Mouse (Mus musculus) embryo, embryonic 11.5 days (tissue): ENCODE results near the gene Hnrnpr.

Experiments used
- DNase-seq: peaks from one replicate; pipeline ENCODE4 v3.0.0-alpha.2; 2012; ENCODE audit warnings: low read depth, low spot score

Hnrnpr gene

DNA sequence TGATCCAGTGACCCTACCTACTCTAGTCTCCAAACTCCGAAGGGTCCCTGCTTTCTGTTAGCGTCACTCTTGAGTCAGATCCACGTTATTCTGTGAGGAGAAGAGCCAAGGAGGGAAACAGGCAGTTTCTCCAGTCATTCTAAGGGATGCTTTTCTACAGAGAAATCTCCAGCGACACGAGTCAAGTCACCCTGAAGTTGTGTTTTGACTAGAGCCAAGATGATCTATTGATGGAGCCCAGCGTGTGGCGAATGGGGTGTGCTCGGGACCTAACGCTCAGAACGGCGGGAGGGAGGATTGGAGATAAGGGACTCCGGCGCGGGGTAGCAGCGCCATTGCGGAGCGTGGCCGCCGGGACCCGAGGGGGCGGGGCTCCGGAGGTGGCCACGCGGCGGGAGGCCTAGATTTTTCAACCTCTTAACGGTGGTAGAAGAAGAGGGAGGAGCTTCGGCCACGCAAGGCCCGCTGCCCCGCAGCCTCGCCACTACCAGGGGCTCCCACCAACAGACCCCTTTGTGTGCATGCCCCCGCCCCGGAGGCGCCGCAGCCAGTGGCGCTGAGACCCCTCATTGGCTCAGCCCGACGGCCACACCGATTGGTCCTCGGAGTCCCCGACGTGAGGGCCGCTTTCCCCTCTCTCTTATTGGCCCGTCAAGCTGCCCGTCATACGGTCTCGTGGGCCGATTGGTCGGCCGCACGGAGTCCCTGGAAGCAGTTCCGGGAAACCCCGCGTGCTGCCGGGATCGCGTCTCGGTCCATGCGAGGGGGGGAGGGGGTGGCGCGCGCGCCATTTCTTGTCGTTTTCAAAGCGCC lies at the start of gene Hnrnpr:
Gene Hnrnpr (plus strand): TSS at position 714 of the 813 bp plus-strand sequence.
- peak; percentile 99 for DNase-seq

DNA sequence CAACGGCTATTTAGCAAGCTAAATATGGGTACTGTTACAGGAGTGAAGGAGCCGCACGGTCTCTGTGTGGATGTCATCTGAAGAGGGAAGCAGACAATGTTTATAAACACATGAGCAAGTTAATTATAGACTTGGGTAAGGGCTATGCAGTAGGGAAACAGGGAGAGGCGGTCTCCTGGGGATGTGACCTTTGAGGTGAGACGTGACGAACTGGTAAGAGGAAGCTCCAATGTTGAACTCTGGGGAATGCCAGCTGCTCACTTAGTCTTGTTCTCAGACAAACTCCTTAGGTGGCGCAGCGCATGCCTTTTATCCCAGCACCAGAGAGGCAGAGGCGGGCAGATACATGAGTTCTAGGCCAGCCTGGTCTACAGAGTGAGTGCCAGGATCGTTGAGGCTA lies 48.8 kb upstream of the Hnrnpr start:
- DNase-seq = no peak

DNA sequence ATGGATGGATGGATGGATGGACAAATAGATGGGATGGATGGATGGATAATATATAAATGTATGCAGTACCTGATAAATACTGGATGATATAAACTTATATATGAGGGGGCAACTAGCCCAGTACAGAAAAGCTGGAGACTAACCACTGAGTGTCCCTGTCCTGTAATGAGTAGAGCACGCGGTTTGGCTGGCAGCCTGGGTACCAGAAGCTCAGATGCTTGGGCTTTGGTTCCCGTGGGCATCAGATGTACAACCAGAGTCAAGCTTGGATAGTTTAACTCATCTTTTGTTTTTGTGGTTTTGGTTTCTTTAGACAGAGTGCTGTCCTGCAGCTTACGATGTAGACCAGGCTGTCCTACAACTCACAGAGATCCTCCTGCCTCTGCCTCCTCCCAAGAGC lies 47.2 kb upstream of the Hnrnpr start:
- no peak for DNase-seq

DNA sequence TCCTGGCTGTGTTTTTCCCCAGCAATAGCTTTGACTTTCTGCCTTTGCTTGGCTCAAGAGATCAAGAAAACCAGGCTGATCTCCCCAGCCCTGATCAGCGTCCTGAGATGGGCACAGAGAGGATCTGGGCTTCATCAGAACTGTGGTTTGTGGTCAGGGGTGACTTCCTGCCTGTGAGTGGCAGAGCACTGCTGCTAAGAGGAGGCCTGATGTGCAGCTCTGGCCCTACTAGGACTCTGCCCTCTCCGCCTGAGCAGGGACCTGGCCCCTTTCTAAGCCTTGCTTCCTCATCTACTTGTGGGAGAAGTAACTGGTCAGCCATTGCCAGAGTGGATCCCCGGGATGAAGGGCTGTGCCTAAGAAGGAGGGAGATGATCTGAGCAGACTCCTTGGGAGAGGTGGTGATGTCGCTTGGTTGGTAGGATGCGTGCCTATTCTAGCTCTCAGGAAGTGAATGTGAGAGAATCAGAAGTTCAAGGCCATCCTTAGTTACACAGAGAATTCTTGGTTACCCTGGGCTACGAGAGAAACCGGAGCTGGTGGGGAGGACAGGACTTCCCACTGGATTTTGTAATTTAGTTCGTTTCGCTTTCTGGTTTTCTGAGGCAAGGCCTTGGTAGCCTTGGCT lies 43.9 kb upstream of the Hnrnpr start:
- DNase-seq = no peak

DNA sequence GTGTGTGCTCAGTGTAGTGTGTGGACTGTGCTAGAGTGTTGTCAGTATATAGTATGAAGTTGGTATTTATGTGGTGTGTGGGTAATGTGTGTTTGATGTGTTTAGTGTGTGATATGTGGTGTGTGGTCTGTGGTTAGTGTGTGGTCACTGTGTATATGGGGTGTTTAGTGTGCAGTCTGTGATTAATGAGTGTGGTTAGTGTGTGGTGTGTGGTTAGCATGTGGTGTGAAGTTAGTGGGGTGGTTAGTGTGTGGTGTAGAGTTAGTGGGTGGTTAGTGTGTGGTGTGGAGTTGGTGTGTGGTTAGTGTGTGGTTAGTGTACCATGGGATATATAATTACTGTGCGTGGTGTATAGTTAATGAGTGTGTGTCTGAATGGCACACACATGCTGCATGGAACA lies 41.8 kb upstream of the Hnrnpr start:
- DNase-seq = no peak

DNA sequence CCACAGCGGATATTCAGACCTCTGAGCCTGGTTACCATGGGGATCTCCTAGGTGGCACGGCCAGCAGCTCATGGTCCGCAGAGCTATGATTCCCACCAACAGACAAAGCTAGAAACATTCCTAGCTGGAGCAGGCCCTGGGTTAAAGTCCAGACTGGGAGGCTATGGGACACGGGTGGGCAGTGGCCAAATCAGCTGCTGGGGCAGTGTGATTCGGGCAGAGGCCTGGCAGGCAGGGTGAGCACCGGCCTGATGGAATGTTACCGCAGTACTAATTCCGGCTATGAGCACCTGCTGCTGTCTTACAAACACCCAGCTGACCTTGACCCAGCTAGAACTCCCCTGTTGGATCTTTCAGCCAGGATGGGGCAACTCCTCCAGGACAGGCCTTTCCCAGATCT lies 40.1 kb upstream of the Hnrnpr start:
- DNase-seq = no peak

DNA sequence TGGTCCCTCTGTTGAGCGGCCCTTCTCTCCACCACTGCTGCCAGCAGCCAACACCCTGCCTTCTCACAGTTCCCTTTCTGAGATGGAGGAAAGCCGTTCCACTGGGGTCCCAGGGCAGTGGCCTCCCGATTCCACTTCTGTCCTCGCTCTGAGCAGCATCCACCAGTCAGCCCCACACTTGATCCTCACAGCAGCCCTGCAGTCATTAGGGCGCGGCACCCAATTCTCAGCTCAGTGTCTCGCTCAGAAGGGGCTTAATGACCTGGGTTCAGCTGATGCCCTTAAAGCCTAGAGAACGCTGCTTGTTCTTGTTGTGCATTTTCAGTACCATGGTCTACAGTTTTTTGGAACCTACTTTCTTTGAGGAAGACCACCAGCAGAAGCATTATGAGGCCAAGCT lies 29.6 kb upstream of the Hnrnpr start:
- no peak for DNase-seq

DNA sequence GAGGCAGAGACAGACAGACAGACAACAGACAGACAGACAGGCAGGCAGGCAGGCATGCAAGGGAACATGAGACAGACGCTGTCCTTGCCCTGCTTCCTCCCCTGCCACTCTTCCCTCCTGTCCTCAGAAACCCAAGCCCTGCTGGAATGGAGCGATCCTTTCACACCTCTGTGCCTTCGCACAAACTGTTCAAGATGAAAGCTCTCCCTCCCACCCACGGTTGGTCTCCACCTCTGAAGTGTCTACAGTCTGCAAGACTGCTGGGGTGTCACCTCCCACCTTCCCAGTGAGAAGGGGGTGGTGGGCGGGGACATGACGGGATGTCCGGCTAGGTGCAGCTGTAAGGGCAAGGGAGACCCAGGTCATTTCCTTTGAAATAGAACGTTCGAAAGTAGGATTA lies 29.1 kb upstream of the Hnrnpr start:
- DNase-seq = no peak

DNA sequence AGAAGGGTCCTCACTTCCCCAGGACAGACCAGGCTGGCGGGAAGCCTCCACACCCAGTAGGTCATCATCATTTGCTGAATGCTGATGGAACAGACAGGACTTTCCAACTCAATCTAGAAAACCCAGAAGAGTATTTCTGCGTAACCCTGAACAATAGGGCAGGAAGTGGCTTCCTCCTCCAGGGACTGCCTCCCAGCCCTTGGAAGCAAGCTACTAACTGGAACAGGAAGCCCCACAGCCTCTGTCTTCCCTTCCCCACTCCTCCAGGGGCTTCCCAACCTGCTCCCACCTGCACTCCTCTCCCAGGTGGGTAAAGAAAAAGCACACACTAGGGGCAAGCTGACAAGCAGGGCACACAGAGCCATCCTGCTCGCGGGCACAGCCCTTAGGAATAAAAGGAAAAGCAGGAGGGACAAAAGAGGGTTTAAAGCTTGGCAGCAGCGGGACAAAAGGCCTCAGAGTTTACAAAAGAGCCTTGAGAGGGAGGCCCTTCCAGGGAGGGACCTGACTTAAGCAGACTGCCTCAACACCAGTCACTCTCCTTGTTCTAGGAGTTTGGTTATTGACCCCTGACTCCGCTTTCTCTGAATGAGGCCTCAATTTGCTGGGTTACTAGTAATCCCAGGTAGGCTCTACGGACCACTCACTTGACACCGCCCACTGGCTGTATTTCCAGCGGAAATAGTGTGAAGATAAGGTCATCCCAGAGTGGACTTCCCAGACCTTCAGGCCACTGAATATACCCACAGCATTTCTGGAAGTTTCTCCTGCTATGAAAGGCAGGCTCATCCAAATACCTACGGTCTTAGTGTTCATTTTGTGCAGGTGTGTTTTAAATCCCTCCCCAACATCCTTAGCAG lies 27.9 kb upstream of the Hnrnpr start:
- DNase-seq = no peak

DNA sequence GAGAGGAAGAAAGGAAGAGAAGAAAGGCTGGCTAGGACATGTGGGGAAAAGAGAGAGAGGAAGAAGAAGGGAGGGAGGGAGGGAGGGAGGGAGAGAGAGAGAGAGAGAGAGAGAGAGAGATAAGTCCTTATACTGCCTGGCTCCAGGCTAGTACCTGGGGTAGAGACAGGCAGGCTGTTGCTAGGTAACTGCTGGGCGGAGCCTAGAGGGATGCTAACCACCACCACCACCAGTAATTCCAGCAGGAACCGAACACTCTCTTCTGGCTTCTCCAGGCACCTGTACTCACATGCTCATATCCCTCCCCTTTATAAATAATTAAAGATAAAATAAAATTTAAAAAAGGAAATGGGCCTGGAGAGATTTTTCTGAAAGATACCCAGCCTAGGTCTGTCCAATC lies 27.0 kb upstream of the Hnrnpr start:
- DNase-seq = no peak

DNA sequence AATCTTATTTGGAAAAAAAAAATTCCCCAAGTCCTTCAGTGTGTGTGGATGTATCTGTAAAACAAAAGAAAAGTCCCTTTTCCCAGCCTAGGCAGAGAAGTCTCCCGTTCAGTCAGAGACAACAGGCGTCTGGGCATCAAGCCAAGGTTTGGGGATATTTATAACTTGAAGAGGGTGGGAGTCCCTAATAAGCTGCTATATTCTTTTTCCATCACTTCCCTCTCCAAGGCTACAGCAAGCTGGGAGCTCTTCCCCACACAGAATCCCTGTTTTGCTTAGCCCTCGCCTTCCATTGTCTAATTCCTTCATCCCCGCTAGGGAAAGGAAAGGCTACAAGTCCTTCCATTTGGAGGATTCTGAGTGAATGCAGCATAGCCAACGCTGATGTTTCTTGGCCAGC lies 26.3 kb upstream of the Hnrnpr start, which contains the start of gene Zfp46:
Gene Zfp46 (plus strand): TSS at position 229 of the 400 bp plus-strand sequence.
- DNase-seq = no peak

DNA sequence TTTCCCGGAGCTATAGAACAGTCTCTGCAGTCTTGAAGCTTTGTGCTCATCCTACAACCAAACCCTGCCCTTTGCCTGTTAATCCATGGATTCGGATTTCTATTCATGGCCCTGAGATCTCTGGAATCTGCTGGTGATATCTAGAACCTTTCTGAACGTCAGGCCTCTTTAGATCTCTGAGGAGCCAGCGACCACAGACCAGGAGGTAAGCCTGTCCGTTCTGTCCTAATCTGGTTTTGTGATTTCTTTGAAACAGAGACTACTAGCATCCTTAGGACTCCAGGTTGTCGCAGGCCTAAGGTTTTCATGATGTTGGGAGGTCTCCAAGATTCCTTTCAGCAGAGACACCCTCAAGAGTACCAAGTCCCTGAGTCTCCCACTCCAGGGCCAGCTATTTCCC lies 25.9 kb upstream of the Hnrnpr start:
- DNase-seq = no peak

DNA sequence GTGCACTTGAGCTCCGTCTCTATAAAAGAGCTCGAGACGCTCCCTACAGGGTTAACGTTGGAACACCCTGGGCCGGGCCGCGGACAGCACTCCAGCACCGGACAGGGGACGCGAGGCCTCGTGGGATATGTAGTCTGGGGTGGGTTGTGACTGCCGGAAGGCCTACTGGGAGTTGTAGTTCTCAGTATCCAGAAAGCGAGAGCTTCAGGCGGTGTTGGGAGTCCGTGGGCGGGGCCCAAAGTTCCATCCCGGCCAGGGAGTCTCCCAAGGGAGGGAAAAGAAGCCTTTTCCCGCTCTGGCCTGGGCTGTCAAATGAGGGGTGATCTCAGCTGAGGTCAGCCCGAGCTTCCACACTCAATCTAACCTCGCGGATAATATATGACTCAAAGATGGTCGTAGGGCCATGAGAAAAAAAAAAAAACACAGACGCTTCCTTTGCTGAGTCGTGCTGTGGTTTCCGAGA lies 25.4 kb upstream of the Hnrnpr start:
- peak; percentile 90 for DNase-seq

DNA sequence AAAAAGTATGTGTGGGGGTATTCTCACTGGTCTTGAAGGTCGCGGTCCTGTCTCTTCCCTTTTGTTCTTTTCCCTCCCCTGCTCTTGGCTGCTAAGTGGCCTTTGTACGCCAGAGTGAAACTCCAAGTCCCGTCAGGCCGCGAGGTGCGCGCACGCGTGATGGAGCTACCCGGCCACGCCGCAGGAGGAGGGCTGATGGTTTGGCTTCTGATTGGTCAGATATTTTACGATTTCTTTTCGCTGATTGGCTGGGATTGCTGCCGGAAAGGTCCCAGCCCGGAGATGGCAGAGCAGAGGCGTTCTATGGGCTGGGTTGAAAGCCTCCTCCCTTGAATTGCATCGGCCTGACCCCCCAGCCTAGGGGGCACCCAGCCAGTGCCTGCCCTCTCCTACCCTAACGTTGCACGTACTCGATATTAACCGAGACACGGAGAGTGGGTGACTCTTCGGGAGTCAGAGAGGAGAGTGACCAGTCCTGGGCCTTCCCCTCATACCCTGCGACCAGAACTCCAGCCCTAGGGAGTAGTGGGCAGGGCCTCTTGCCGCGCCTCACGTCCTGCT lies 24.9 kb upstream of the Hnrnpr start:
- DNase-seq = peak; percentile 94

DNA sequence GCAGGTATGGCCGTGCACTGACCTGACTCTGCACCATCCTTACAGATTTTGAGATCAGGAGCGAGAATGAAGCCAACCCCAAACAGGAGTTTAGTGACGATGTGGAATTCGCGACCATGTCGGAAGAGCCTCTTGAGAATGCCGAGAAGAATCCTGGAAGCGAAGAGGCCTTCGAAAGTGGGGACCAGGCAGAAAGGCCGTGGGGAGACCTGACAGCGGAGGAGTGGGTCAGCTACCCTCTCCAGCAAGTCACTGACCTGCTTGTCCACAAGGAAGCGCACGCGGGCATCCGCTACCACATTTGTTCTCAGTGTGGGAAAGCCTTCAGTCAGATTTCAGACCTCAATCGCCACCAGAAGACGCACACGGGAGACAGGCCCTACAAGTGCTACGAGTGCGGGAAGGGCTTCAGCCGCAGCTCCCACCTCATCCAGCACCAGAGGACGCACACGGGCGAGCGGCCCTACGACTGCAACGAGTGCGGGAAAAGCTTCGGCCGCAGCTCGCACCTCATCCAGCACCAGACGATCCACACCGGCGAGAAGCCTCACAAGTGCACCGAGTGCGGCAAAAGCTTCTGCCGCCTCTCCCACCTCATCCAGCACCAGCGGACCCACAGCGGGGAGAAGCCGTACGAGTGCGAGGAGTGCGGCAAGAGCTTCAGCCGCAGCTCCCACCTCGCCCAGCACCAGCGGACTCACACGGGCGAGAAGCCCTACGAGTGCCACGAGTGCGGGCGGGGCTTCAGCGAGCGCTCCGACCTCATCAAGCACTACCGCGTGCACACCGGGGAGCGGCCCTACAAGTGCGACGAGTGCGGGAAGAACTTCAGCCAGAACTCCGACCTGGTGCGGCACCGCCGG lies 20.6 kb upstream of the Hnrnpr start:
- no peak for DNase-seq

DNA sequence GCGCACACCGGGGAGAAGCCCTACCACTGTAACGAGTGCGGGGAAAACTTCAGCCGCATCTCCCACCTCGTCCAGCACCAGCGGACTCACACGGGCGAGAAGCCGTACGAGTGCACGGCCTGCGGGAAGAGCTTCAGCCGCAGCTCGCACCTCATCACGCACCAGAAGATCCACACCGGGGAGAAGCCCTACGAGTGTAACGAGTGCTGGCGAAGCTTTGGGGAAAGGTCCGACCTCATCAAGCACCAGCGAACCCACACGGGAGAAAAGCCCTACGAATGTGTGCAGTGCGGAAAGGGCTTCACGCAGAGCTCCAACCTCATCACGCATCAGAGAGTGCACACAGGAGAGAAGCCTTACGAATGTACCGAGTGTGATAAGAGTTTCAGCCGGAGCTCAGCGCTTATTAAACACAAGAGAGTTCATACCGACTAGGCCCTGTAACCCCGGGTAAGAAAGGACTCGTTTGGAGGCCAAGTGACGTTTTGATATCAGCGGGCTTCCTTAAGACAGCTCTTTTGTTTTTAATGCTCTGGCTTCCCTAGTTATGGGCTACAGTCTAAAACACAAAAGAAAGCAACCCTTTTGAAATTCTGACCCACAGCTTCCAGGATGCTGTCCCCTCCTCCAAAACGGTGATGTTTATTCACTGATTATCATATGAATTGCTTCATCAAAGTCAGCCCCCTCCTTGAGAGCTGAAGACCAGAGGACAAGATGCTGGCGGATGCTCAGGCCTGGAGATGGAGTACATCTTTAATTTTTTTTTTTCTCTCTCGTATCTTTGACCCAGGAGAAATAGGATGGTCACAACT lies 19.8 kb upstream of the Hnrnpr start:
- no peak for DNase-seq

DNA sequence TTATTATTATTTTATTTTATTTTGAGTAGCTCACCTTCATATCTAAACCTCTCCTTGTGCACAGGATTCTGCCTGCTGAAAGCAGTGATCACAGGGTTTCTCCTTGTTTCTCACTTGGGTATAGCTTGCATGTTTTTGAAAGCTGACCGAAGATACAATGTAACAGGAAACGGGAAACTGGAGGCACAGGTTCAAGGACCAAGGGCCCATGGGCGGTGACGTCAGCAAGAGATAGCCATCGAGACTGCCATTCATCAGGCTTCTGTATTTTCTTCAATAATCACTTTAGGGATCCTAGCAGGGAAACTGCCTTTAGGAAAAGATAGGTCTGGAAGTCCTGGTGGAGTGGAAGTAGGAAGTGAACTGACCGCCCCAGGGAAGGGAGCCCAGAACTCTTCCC lies 19.1 kb upstream of the Hnrnpr start:
- no peak for DNase-seq

DNA sequence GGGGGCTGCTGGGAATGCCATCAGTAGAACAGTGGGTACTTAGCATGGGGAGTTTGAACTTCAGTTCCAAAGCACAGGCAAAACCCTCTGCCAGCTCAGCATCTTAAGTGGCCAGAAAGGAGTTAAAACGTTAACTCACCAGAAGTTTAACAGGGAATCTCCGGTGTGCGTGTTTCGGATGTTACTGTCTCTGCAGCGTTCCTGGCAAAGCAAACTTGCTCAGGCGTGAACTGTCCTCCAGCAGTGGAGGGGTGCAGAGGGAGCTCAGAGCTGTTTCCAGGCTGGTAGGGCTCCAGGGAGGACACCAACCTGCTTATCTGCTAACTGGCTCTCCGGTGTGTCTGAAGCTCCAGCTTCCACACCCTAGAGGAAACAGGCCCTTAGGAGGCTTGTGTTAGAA lies 14.8 kb upstream of the Hnrnpr start:
- DNase-seq = no peak

DNA sequence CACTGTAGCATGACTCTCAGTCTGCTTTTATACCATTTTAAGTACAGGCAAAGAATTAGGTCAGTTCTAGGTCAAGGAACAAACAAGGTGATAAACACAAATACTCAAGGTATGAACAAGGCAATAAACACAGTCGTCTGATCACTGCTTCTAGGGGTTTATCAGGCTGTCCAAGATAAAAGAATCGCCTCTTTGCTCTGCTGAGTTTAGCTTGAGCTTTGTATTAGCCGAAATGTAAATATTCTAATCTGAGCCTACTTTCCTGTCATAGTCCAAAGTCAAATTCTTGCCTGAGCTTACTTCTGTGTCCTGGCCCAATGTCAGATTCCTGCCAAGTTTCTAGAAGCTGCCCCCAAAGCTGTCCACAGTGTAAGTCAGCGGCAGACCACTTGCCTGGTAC lies 8.3 kb upstream of the Hnrnpr start:
- DNase-seq = no peak

DNA sequence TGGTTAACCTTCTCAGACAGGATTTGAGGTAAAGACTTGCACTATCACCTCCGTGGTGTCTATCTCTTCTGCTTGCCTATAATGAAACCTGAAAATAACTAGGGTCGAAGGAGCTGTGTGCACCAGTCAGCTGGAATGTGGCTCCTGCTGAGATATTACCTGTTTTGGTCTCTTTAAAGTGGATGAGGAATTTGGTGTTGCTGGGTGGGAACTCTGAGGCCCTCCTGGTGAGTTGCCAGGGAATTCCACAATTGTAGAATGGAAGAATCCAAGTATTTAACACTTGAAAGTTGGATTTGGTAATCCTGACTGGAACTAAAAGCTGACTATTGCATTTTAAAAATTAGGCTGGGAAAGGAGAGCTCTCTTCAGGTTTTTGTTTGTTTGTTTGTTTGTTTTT lies 6.6 kb upstream of the Hnrnpr start:
- DNase-seq = no peak
